Mouse (Mus musculus): ENCODE data around the gene Pabpn1l. TPM values are rescaled to one million over a fixed set of nuclear protein-coding genes. Genes with fewer than 3 reads are reported as not detected.
"Not testable (repeated sequence)": the region's sequence is repeated elsewhere in the genome, so short reads cannot be mapped to it uniquely, and the experiment has no call there.

The Pabpn1l gene
- total RNA-seq, 2 experiments from 2014 or later: not detected

DNA sequence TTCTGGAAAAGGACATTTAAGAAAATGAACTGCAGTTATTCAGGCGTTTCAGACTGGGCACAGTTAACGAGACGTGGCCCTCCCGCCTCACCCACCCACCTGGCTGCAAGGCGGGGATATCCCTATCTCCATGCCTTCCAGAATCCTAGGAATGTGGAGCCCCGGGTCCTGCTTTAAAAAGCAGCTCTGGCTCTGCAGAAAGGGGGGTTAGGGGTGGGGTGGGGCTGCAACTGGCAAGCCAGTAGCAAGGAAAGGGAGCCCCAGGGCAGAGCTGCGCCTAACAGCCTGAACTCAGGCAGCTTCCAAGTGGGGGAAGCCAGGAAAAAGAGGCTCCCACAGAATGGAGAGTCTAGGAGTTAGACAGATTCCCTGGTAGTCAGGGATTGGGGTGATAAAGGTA is 43.3 kb downstream of the Pabpn1l start:
- DNase-seq: no peak
- intact Hi-C loops (cut with DNase I): no loop called here

DNA sequence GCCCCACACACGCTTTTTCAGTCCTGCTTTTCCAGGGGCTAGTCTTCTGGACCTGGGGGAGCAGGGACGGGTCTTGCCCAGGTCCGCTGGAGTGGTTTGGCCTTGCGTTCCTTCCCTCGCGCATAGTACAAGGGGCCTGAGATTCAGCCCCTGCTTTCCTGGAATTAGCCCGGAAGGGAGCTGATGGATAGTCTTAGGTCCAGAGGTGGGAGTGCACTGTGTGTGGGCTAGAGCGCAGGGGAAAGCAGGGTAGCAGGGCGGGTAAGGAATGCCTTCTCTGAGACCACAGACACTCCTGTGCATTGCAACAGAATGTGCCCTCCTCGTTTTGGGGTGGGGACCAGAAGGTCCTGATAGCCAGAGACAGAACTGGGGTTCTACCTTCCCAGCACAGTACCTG is 45.4 kb downstream of the Pabpn1l start:
- intact Hi-C loops (cut with DNase I): no loop called here
- no peak for DNase-seq

DNA sequence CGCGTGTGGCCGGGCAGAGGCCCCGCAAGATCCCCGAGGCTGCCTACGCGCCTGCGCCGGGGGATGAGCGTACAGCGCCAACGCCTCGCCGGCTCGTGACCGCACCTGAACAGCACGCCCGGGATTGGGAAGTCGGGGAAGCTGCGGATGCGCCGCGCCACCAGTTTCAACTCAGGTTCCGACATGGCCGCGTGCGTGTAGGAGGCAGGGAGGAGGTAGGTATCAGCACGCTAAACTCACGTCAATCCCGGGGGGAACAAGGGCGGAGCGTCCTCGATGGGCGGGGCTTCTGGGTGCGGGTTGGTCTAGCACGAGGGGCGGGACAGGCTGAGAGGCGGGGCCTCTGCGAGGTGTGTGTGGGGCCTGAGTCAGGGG is 45.9 kb downstream of the Pabpn1l start, which contains the start of gene Aprt:
Aprt (minus strand) TSS at position 262 of the 375 bp plus-strand sequence.
- peak; percentile 91 to 93 for DNase-seq
- intact Hi-C loops (cut with DNase I): no loop called here

DNA sequence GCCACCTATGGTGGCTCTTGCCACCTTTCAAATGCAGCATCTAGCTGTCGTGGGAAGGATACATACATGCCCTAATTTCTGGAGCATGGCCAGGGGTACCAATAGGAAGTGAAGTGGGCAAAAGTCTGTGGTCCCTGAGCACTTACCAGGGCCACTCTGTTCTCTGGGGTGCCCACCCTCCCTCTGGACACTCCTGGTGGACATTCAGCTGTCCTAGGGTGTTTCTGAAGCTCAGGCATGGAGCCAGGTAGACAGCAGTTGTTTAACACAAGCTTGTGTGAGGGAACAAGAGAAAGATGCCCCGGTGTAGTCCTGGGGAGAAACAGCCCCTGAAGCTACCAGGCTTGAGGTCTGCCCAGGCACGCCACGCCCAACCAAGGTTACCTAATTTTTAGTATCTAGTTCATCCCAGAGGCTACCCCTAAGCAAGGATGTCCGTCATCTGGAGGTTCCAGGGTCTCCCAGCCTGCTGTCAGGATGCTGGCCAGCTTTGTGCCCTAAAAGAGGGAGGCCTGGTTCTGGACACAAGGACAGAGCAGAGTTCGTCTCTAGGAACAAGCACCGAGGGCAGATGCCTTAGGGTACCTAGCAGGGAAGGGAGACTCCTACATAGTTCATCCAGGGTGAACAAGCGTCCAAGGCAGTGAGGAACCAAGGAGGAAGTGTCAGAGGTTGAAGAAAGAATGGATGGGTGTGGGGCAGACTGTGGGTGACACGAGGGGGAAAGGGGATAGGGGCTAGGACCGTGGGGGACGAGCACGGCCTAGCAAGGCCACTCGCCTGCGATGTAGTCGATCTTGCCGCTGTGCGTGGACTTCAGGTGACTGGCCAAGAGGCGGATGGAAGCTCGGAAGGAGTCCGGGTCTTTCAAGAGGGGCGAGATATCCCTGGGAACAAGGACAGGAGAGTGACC is 46.5 kb downstream of the Pabpn1l start:
- intact Hi-C loops (cut with DNase I): no loop called here
- no peak for DNase-seq

DNA sequence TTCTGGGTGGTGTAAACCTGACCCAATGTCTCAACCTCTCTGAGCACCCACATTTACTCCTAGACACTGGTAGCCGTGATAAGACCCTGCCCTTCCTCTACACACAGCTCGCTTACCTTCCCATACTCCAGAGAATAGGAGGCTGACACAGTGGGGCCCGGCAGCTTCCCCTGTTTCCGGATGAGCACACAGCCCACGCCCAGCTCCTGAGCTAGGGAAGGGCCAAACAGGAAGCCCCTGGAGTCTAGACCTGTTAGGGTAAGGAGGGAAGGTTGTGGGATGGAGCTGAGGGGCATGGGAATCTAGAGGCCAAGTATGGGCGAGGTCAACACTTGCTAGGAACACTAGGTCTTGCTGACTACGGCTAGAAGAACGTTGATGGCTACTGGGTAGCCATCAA is 47.3 kb downstream of the Pabpn1l start:
- intact Hi-C loops (cut with DNase I): no loop called here
- no peak for DNase-seq

DNA sequence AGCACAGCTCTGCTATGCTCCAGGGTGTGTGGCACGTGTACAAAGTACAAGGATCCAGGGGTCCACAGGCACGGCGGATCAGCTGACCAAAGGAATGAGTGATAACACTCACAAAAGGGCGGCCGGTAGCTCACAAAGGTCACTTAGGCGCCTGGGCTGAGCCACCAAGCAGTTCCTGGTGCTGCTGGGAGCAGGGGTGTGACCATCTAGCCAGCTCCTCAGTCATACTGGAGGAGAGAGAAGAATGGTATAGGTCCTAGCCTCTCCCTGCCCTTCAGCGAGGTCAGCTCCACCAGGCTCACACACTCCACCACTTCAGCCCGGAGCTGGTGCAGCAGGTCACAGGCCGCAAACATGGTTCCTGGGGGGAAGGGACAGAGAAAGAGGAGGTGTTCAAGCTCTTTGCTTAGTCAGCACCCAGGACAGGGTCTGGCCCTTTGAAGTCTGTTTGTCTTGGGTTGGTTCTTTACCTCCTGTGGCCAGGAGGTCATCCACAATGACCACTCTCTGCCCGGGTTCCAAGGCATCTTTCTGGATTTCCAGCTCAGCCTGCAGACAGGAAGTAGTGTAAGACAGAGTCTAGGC is 47.8 kb downstream of the Pabpn1l start:
- intact Hi-C loops (cut with DNase I): no loop called here
- no peak for DNase-seq

DNA sequence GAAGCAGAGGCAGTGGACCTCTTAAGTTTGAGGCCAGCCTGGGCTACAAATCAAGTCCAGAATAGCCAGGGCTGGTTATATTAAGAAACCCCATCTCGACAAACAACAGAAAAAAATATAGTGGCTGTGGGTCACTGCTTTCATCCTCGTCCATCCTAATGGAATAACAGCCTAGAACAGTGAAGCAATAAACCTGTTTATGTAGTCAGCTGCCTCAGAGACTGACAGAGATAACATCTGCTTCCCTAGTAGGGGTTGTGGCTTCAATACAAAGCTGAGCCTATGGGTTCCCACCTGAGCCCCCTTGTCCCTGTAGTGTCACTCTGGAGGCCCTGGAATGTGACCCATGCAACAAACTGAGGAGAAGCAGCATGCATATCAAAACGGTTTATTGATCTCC is 48.3 kb downstream of the Pabpn1l start:
- DNase-seq: no peak
- intact Hi-C loops (cut with DNase I): no loop called here

DNA sequence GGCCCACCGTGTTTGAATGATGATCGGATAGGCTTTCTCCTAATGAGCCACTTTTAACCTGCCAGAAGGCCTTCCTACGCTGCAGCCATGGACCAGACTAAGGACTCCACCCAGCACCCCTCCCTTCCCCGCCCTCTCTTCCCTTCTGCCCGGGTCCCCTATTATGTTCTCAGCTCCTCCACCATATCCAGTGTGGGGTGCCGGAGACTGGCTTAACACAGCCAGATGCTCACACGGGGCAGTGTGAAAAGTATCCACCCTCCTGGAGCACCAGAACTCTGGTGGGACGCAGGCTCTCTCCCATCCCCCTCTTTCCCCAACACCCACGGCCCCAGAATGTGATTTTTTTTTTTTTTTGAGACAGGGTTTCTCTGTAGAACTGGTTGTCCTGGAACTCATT is 49.0 kb downstream of the Pabpn1l start:
- no peak for DNase-seq
- intact Hi-C loops (cut with DNase I): no loop called here

DNA sequence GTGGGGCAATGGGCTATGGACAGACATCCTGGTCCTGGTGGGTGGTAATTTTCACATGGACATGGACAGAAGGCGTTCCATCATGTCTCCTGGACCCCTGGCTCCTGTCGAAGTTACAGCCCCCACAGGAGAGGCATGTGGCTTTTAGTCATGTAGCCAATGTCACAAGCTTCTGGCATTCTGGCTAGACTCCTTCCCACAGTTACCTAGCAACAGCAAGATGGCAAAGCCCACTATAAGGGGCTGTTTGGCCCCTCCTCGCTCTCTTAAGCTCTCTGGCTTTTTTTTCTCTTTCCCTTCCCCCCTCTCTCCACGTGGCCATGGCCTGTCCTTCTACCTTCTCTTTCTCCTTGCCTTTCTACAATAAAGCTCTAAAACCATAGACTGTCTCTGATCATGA is 49.4 kb downstream of the Pabpn1l start:
- intact Hi-C loops (cut with DNase I); DNase-seq: not testable (repeated sequence)

DNA sequence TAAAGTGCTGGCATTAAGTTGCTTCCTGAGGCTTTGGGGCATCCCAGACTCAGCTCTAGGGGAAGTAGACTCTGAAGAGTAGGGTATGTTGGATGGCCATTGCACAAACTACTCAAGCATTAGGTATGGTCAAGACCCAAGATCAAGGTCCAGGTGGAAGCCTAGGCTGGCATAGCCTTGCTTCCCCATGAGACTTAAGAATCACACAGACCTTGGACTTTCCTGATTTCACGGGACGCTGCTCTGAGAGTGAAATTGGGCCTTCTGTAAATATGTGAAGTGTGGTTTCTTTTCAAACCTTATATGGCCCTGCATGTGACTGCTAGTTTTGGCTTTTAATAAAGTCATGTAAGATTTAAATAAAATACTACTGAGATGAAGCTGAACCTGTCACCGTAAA is 49.8 kb downstream of the Pabpn1l start:
- DNase-seq: no peak
- intact Hi-C loops (cut with DNase I): no loop called here

DNA sequence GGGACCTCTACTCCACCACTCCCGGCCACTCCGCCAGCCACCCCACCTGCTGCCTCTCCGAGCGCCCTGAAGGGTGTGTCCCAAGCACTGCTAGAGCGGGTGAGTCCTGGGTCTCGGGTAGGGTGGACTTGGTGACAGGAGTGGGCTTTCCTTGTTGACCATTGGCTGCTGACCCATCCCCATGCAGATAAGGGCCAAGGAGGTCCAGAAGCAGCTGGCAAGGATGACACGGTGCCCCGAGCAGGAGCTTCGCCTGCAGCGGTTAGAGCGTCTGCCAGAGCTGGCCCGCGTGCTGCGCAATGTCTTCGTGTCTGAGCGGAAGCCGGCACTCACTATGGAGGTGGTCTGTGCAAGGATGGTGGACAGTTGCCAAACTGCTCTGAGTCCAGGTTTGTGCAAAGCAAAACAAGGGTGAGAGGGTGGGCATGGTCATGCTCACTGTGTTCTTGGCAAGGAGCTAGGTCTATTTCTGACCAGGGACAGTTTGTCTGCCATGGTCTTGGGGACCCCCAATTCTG is 50.7 kb downstream of the Pabpn1l start:
- DNase-seq: no peak
- intact Hi-C loops (cut with DNase I): no loop called here

DNA sequence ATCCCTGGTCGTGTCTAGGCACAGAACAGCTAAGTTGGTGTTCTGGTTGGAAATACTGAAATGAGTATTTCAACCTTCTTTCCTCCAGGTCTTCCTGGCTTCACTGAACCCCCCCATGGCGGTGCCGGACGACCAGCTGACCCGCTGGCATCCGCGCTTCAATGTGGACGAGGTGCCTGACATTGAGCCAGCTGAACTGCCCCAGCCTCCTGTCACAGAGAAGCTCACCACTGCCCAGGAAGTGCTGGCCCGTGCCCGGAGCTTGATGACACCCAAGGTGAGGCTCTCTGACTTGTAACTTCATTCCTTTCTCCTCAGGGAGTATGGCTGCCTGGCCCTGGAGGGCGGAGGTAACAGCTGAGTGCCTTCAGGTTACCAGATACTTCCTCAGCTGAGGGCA is 51.4 kb downstream of the Pabpn1l start:
- intact Hi-C loops (cut with DNase I): no loop called here
- no peak for DNase-seq

DNA sequence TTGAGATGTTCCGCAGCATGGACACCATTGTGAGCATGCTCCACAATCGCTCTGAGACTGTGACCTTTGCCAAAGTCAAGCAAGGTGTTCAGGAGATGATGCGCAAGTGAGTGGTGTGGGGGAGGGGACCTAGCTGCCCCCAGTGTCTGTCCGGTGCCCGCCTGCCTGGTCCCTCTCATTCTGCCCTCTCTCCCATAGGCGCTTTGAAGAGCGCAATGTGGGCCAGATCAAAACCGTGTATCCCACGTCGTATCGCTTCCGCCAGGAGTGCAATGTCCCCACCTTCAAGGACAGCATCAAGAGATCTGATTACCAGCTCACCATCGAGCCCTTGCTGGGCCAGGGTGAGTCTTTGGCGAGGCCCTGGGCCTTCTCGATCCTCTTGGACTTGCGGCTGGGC is 52.5 kb downstream of the Pabpn1l start:
- intact Hi-C loops (cut with DNase I): no loop called here
- DNase-seq: no peak

Small RNA genes lying within 50 kb of the gene (microRNA-seq; reads per million reads assigned to microRNA genes)
- 0 reads per million in 2 experiments for gene Mir6396

Other genes with a start within 250 kb of the Pabpn1l start
- 10 to 100 TPM; 25.5 to 27.5 TPM for gene Zc3h18, start 246.1 kb downstream of the Pabpn1l start, total RNA-seq (2021)
- not detected for gene Il17c, start 200.7 kb downstream of the Pabpn1l start, total RNA-seq (2021)
- gene Cyba, start 189.8 kb downstream of the Pabpn1l start, total RNA-seq (2021): 10 to 100 TPM; 61.8 to 63.9 TPM
- gene Mvd, start 179.3 kb downstream of the Pabpn1l start, total RNA-seq (2021): 1 to 10 TPM; 5.4 to 5.7 TPM
- under 1 TPM; 0.52 to 0.53 TPM for gene Snai3, start 162.0 kb downstream of the Pabpn1l start, total RNA-seq (2021)
- 10 to 100 TPM; 28.2 to 32.0 TPM for gene Rnf166, start 146.7 kb downstream of the Pabpn1l start, total RNA-seq (2021)
- 10 to 100 TPM in 1 of 2 experiments, 1 to 10 TPM in 1; 9.6 to 14.1 TPM for gene Ctu2, start 146.6 kb downstream of the Pabpn1l start, total RNA-seq (2021)
- gene Piezo1, start 71.4 kb downstream of the Pabpn1l start, total RNA-seq (2021): 10 to 100 TPM; 40.3 to 43.3 TPM
- 10 to 100 TPM in 1 of 2 experiments, 1 to 10 TPM in 1; 9.7 to 14.0 TPM for gene Cdt1, start 54.7 kb downstream of the Pabpn1l start, total RNA-seq (2021)
- 10 to 100 TPM; 37.9 to 41.8 TPM for gene Aprt, start 45.8 kb downstream of the Pabpn1l start, total RNA-seq (2021)
- 1 to 10 TPM; 6.6 to 7.1 TPM for gene Galns, start 11.3 kb downstream of the Pabpn1l start, total RNA-seq (2021)
- gene Trappc2l, start 11.1 kb downstream of the Pabpn1l start, total RNA-seq (2021): 10 to 100 TPM; 54.7 to 57.4 TPM
- gene Cbfa2t3, start 76.4 kb upstream of the Pabpn1l start, total RNA-seq (2021): 10 to 100 TPM; 22.2 to 24.5 TPM
- 10 to 100 TPM; 27.1 to 28.6 TPM for gene Acsf3, start 152.7 kb upstream of the Pabpn1l start, total RNA-seq (2021)
- under 1 TPM in 1 of 2 experiments, not detected in 1; 0.10 TPM for gene Cdh15, start 225.2 kb upstream of the Pabpn1l start, total RNA-seq (2021)